In the genomic region with DNA sequence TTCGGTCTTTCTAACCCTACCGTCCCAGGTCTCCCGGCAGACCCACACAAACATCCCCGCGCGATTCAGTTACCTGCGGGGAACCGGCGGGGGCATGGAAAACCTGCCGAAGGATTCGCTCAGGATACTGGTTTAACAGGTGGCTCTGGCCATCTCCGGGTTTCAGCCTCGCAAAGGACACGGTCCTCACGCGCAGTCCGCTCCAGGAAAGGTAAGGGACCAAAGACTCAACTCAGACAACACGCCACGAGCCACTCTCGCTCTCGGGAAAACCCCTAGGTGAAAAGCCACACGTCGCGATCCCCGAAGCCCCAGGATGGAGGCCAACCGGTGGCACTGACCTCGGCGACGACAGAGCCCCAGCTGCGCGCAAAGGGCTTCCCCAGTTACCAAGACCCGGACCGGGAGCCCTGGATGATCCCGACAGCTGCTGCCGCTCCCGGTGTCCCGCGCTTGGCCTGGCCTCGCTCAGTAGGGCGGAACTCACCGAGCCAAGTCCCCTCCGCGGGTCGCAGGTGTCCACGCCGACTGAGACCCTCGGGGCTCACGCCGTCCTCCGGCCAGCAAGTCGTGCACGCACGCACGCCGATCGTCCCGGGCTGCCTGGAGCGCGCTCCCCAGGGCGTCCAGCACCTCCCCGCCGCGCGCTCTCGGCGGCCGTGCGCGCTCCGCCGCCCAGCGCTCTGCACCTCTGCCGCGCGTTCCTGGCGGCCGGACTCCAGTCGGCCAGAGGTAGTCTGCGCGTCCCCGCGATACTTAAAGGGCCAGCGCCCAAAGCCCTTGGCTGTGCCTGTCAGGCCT, we compare ENCODE assay signal across 8 mouse cellular contexts. TPM values are rescaled to one million over a fixed set of nuclear protein-coding genes. Genes with fewer than 3 reads are reported as not detected.
A peak's percentile ranks its signal among the peaks of the same experiment; 100 is the strongest.
DNase-seq lines count a peak whose midpoint lies in the region; ATAC-seq and TF ChIP-seq lines count a peak whose summit lies in the region.

Proser2 (minus strand) TSS at position 657 of the 801 bp plus-strand sequence.

- TF ChIP-seq EP300 in heart, postnatal 0 days (IDR thresholded peaks at IDR 0.05; ENCODE audit: low read depth) = no peak

- no peaks in the 10 kb centered on the region for H3K79me2 ChIP-seq in C2C12 (ENCODE audit: control insufficient read depth, insufficient read depth)

- H3K4me3 ChIP-seq in C2C12 (ENCODE audit: insufficient read depth, poor library complexity, severe bottlenecking) = peak within 1 kb of the TSS; percentile 29
- H3K4me3 ChIP-seq in forebrain, embryonic 12.5 days (replicated peaks) = peak within 1 kb of the TSS; percentile 73
- peak within 1 kb of the TSS; percentile 90 for H3K4me3 ChIP-seq in heart, postnatal 0 days (ENCODE audit: low read depth, low read length)
- H3K4me3 ChIP-seq in liver, embryonic 13.5 days (replicated peaks) = peak within 1 kb of the TSS; percentile 65
- peak within 1 kb of the TSS; percentile 65 for H3K4me3 ChIP-seq in neural tube, embryonic 11.5 days (ENCODE audit: low read depth, low read length)

- H3K27me3 ChIP-seq in C2C12 (ENCODE audit: control insufficient read depth, insufficient read depth, insufficient read length) = peaks cover 3% of the 10 kb centered on the region
- peaks cover 35% of the 10 kb centered on the region for H3K27me3 ChIP-seq in forebrain, embryonic 12.5 days
- no peaks in the 10 kb centered on the region for H3K27me3 ChIP-seq in heart, postnatal 0 days (ENCODE audit: control insufficient read depth, insufficient read depth, low read length)
- peaks cover 57% of the 10 kb centered on the region for H3K27me3 ChIP-seq in liver, embryonic 13.5 days
- peaks cover 20% of the 10 kb centered on the region for H3K27me3 ChIP-seq in neural tube, embryonic 11.5 days (ENCODE audit: control insufficient read depth, insufficient read depth, low read length)

- H3K9me3 ChIP-seq in forebrain, embryonic 12.5 days = no peaks in the 10 kb centered on the region
- no peaks in the 10 kb centered on the region for H3K9me3 ChIP-seq in heart, postnatal 0 days (replicated peaks; ENCODE audit: control insufficient read depth, low read length)
- H3K9me3 ChIP-seq in liver, embryonic 13.5 days (replicated peaks) = no peaks in the 10 kb centered on the region
- H3K9me3 ChIP-seq in neural tube, embryonic 11.5 days (ENCODE audit: control insufficient read depth, low read length) = no peaks in the 10 kb centered on the region

- H3ac ChIP-seq in C2C12 (ENCODE audit: control insufficient read depth, insufficient read length, low read depth) = peak within 1 kb of the TSS; percentile 67

- peak within 1 kb of the TSS; percentile 95 for H3K4me2 ChIP-seq in forebrain, embryonic 12.5 days
- peak within 1 kb of the TSS; percentile 82 for H3K4me2 ChIP-seq in heart, postnatal 0 days (ENCODE audit: low read depth, low read length)
- H3K4me2 ChIP-seq in liver, embryonic 13.5 days = peak within 1 kb of the TSS; percentile 79
- peak within 1 kb of the TSS; percentile 87 for H3K4me2 ChIP-seq in neural tube, embryonic 11.5 days (ENCODE audit: low read depth)

- no peak within 1 kb of the TSS for H3K27ac ChIP-seq in forebrain, embryonic 12.5 days
- peak within 1 kb of the TSS; percentile 85 for H3K27ac ChIP-seq in heart, postnatal 0 days (ENCODE audit: low read depth)
- H3K27ac ChIP-seq in liver, embryonic 13.5 days = no peak within 1 kb of the TSS
- H3K27ac ChIP-seq in neural tube, embryonic 11.5 days (ENCODE audit: low read depth, low read length) = no peak within 1 kb of the TSS

- H3K79me3 ChIP-seq in C2C12 (ENCODE audit: low read depth) = no peaks in the 10 kb centered on the region

- H3K9ac ChIP-seq in forebrain, embryonic 12.5 days = peak within 1 kb of the TSS; percentile 68
- H3K9ac ChIP-seq in heart, postnatal 0 days (replicated peaks; ENCODE audit: low read depth, low read length) = peak within 1 kb of the TSS; percentile 81
- H3K9ac ChIP-seq in liver, embryonic 13.5 days = peak within 1 kb of the TSS; percentile 62
- peak within 1 kb of the TSS; percentile 48 for H3K9ac ChIP-seq in neural tube, embryonic 11.5 days (ENCODE audit: low read length)

- H3K4me1 ChIP-seq in forebrain, embryonic 12.5 days = no peaks in the 10 kb centered on the region
- H3K4me1 ChIP-seq in heart, postnatal 0 days (ENCODE audit: control insufficient read depth, insufficient read depth) = 0 out of 2 replicates have a peak, but pooled peaks cover 10% of the 10 kb centered on the region
- H3K4me1 ChIP-seq in liver, embryonic 13.5 days (replicated peaks) = peaks cover 20% of the 10 kb centered on the region
- H3K4me1 ChIP-seq in neural tube, embryonic 11.5 days (ENCODE audit: control insufficient read depth, insufficient read depth, low read length) = no peaks in the 10 kb centered on the region

- no peak for TF ChIP-seq CTCF in C2C12 (IDR thresholded peaks at IDR 0.05; ENCODE audit: control insufficient read depth, insufficient read depth, insufficient read length)
- TF ChIP-seq CTCF in heart, postnatal 0 days (IDR thresholded peaks at IDR 0.05; ENCODE audit: low read depth) = no peak

- H3K36me3 ChIP-seq in C2C12 (ENCODE audit: control insufficient read depth, insufficient read depth) = no peaks in the 10 kb centered on the region
- no peaks in the 10 kb centered on the region for H3K36me3 ChIP-seq in forebrain, embryonic 12.5 days (replicated peaks)
- no peaks in the 10 kb centered on the region for H3K36me3 ChIP-seq in heart, postnatal 0 days (replicated peaks; ENCODE audit: control insufficient read depth, insufficient read depth, low read length)
- H3K36me3 ChIP-seq in liver, embryonic 13.5 days = no peaks in the 10 kb centered on the region
- no peaks in the 10 kb centered on the region for H3K36me3 ChIP-seq in neural tube, embryonic 11.5 days (ENCODE audit: control insufficient read depth, insufficient read depth, low read length)

- DNase-seq in c-Kit-positive CD71-positive TER-119-negative erythroid progenitor cells, embryonic 14.5 days (ENCODE audit: low read depth) = peak; percentile 19
- DNase-seq in heart, postnatal 0 days (ENCODE audit: low spot score) = peak; percentile 88
- DNase-seq in kidney, postnatal 14 days = peak; percentile 91
- peak; percentile 59 for DNase-seq in liver, embryonic 13.5 days
- peak; percentile 88 for DNase-seq in neural tube, embryonic 11.5 days (ENCODE audit: low spot score)
- DNase-seq in telencephalon, adult 2 months (ENCODE audit: low read depth, low spot score) = peak; percentile 12

- ATAC-seq in forebrain, embryonic 12.5 days (ENCODE audit: low FRiP score) = peak; percentile 92
- peak; percentile 98 for ATAC-seq in heart, postnatal 0 days (ENCODE audit: insufficient read depth, low read depth)
- peak; percentile 84 for ATAC-seq in liver, embryonic 13.5 days (ENCODE audit: low read depth)
- ATAC-seq in neural tube, embryonic 11.5 days (ENCODE audit: insufficient read depth, low FRiP score, low TSS enrichment) = peak; percentile 88

- WGBS in forebrain, embryonic 12.5 days = under 1% methylated on average over 83 of the region's 83 CpGs
- under 1% methylated on average over 83 of the region's 83 CpGs for WGBS in heart, postnatal 0 days
- under 1% methylated on average over 83 of the region's 83 CpGs for WGBS in liver, embryonic 13.5 days (ENCODE audit: insufficient replicate concordance)
- under 1% methylated on average over 83 of the region's 83 CpGs for whole genome bisulfite sequencing in neural tube, embryonic 11.5 days

TF ChIP-seq in C2C12, 6 proteins besides CTCF, POLR2A, EP300 and RAD21:
- TF ChIP-seq MYOG (IDR thresholded peaks at IDR 0.05; ENCODE audit: control insufficient read depth, extremely low read depth, insufficient read length) = no peak
- TF ChIP-seq USF1 (IDR thresholded peaks at IDR 0.05; ENCODE audit: low read depth) = no peak
- TF ChIP-seq MYOD1 (IDR thresholded peaks at IDR 0.05; ENCODE audit: control insufficient read depth, insufficient read length, low read depth) = no peak
- no peak for TF ChIP-seq FOSL1 (IDR thresholded peaks at IDR 0.05; ENCODE audit: insufficient read depth, low read length, poor library complexity, severe bottlenecking)
- TF ChIP-seq MAX (IDR thresholded peaks at IDR 0.05) = no peak
- no peak for TF ChIP-seq CEBPB (IDR thresholded peaks at IDR 0.05; ENCODE audit: low read depth)

RNA-seq across cellular contexts. Expression of gene Proser2, which starts in this region (rescaled TPM):
- polyA plus RNA-seq in C2C12 (2012; fragmentation: generic; extraction: Trizol) = 1.0 TPM
- polyA plus RNA-seq in forebrain, embryonic 12.5 days (2016; fragmentation: Nextera tagmentation; extraction: Ambion mirVana) = 2.6 and 3.1 TPM in 2 replicates
- total RNA-seq in heart, postnatal 0 days (2014; rRNA removed; ENCODE audit: low replicate concordance) = 39.8 and 61.1 TPM in 2 replicates
- 14.7 and 17.9 TPM in 2 replicates for polyA plus RNA-seq in heart, postnatal 0 days (2015; fragmentation: Nextera tagmentation; extraction: Ambion mirVana)
- 4.5 and 5.2 TPM in 2 replicates for polyA plus RNA-seq in liver, embryonic 13.5 days (2015; fragmentation: Nextera tagmentation; extraction: Ambion mirVana)
- 3.2 and 3.5 TPM in 2 replicates for polyA plus RNA-seq in neural tube, embryonic 11.5 days (2014; fragmentation: Nextera tagmentation; extraction: Ambion mirVana)

Comparison
In these comparisons a context has a peak if more than half of its experiments do, and no peak if none do; other contexts are left out.
1. H3K4me3 ChIP-seq: peak in every context shown above with its lines; median percentile 90 in heart, postnatal 0 days; 73 in forebrain, embryonic 12.5 days; 65 in liver, embryonic 13.5 days; 65 in neural tube, embryonic 11.5 days; 29 in C2C12.
2. DNase-seq: peak in every context shown above with its lines; median percentile 91 in kidney, postnatal 14 days; 88 in heart, postnatal 0 days; 88 in neural tube, embryonic 11.5 days; 59 in liver, embryonic 13.5 days; 19 in c-Kit-positive CD71-positive TER-119-negative erythroid progenitor cells, embryonic 14.5 days; 12 in telencephalon, adult 2 months.